Mouse (Mus musculus) liver, embryonic 16.5 days (tissue): ENCODE measurements around the gene Rfx1. TPM values are rescaled to one million over a fixed set of nuclear protein-coding genes. Genes with fewer than 3 reads are reported as not detected.
A peak's percentile ranks its signal among the peaks of the same experiment; 100 is the strongest.

ENCODE experiments used
- ATAC-seq: fragments of 200-750 bp; cut with Nextera tagmentation; 2 replicates; pipeline ENCODE4 v1.8.0; 2017; ENCODE audit warnings: low read depth, mild to moderate bottlenecking, moderate number of reproducible peaks, moderate library complexity
- H3K27ac ChIP-seq: fragments of 300-500 bp; sonication (generic); 2 replicates; pipeline ENCODE4 v1.5.1; 2014; ENCODE audit warnings: mild to moderate bottlenecking, low read length
- H3K27me3 ChIP-seq: fragments of 300-500 bp; sonication (generic); 2 replicates; pipeline ENCODE4 v1.6.1; 2014; ENCODE audit warnings: low read depth, low read length, mixed read lengths; ENCODE audit not compliant: control insufficient read depth, insufficient read depth
- H3K36me3 ChIP-seq: fragments of 300-500 bp; sonication (generic); 2 replicates; pipeline ENCODE4 v1.6.1; 2014; ENCODE audit warnings: mild to moderate bottlenecking; ENCODE audit not compliant: control insufficient read depth, insufficient read depth
- H3K4me1 ChIP-seq: fragments of 300-500 bp; sonication (generic); 2 replicates; pipeline ENCODE4 v1.6.1; 2014; ENCODE audit warnings: low read depth, low read length, mixed read lengths; ENCODE audit not compliant: control insufficient read depth
- H3K4me2 ChIP-seq: fragments of 300-500 bp; sonication (generic); 2 replicates; pipeline ENCODE4 v1.6.1; 2014; ENCODE audit warnings: low read depth, low read length, mixed read lengths
- H3K4me3 ChIP-seq: fragments of 300-500 bp; sonication (generic); 2 replicates; pipeline ENCODE4 v1.5.1; 2014; ENCODE audit warnings: low read depth, mild to moderate bottlenecking, low read length
- H3K9ac ChIP-seq: fragments of 300-500 bp; sonication (generic); 2 replicates; pipeline ENCODE4 v1.6.1; 2014; ENCODE audit warnings: low read depth, low read length
- H3K9me3 ChIP-seq: fragments of 300-500 bp; sonication (generic); replicated peaks from 2 replicates; pipeline ENCODE4 v1.6.1; 2016; ENCODE audit warnings: low read length; ENCODE audit not compliant: control insufficient read depth
- WGBS: fragments of 180-500 bp; shearing (Covaris S2); extraction: QIAGEN DNeasy Blood & Tissue Kit; methylation state at CpG from one replicate; pipeline ENCODE4 v1.1.7; 2014; ENCODE audit not compliant: insufficient replicate concordance; 5-methylcytosine and 5-hydroxymethylcytosine counted together
- polyA plus RNA-seq: library from polyadenylated mRNA; unstranded; fragments of >200 nt; fragmentation: Nextera tagmentation; extraction: Ambion mirVana; gene quantifications from 2 replicates; pipeline ENCODE4 v1.2.1, GENCODE M21; 2015

The Rfx1 gene
- polyA plus RNA-seq, result 2.0 and 2.7 TPM in 2 replicates

DNA sequence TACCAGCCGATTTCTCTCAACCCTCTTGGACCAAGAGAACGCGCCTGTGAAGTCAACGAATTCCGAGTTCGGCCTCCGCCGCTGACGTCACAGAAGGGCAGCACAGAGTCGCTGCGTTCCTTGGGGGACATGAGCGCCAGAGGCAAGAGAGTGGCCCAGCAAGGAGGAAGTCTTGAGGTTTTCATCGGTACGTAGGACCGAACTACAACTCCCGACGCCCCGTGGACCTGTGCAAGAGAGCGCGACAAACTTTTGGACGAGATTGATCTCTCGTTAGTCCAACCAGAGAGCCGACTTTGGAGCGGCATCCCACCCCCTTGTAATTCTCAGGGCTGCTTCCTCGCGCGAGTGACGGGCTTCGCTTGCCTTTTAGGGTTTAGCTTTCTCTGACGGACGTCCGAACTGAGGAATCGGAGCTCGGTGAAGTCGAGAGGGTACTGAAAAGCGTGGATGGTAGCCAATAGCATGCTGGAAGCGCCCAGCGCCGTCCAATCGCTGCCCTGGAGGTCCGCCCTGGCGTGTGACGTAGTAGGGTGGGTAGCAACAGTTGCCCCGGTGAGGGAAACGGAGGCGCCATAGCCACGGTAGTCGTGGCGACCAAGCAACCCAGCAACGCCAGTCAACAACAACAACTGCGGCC, at the start of gene Rfx1:
Rfx1 (plus strand) TSS at position 544 of the 640 bp plus-strand sequence.
- ATAC-seq, result peak; percentile 94
- H3K27ac ChIP-seq, result peak within 1 kb of the TSS; percentile 99
- H3K9ac ChIP-seq, result peak within 1 kb of the TSS; percentile 91
- H3K4me3 ChIP-seq, result peak within 1 kb of the TSS; percentile 99
- no peaks in the 10 kb centered on the region for H3K36me3 ChIP-seq
- under 1% methylated on average over 51 of the region's 51 CpGs for WGBS
- H3K4me2 ChIP-seq, result peak within 1 kb of the TSS; percentile 98
- no peaks in the 10 kb centered on the region for H3K9me3 ChIP-seq
- H3K4me1 ChIP-seq, result peaks cover 30% of the 10 kb centered on the region
- H3K27me3 ChIP-seq, result no peaks in the 10 kb centered on the region

- Histone ChIP-seq H3K4me3 (no peak overlapping the region), H3K4me2 (no peak overlapping the region), H3K9ac (no peak overlapping the region), H3K27me3 (peaks cover 48% of the 10 kb centered on the region), H3K9me3 (no peaks in the 10 kb centered on the region), H3K4me1 (no peaks in the 10 kb centered on the region; the same call in 1 of the 2 replicates), H3K27ac (no peak overlapping the region), H3K36me3 (no peaks in the 10 kb centered on the region)
- WGBS, result 60% methylated on average over 9 of the region's 9 CpGs
- ATAC-seq, result no peak
Measured at GRCm38 (mm10) chr8:84019738-84020137, 46.9 kb upstream of the Rfx1 start.

- no peak for ATAC-seq
Measured at GRCm38 (mm10) chr8:84021096-84021495, 45.5 kb upstream of the Rfx1 start, which contains the start of gene Palm3. Gene Palm3 (plus strand): TSS chr8:84021471.

DNA sequence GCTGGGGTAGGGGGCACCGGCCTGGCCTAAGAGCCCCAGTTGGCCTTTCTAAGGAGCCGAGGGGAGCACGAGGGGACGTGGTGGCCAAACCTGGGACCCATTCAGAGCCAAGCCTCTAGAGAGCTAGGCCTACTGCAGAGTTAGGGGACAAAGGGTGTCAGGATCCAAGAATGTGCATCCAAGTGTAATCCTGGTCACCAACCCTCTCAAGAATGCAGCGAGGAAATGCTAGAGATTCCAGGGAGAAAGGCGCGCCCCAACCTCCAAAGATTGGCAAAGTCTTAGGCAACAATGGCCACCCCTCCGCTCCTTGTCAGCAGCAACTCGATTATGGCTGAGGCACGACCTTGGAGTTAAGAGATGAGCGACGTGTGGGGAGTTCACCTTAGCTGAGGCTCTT, 45.1 kb upstream of the Rfx1 start:
- Histone ChIP-seq H3K9me3 (no peaks in the 10 kb centered on the region), H3K4me3 (no peak overlapping the region), H3K27me3 (peaks cover 64% of the 10 kb centered on the region), H3K27ac (no peak overlapping the region), H3K9ac (no peak overlapping the region), H3K4me2 (no peak overlapping the region), H3K36me3 (no peaks in the 10 kb centered on the region), H3K4me1 (peaks cover 6% of the 10 kb centered on the region)
- WGBS, result 39% methylated on average over 12 of the region's 12 CpGs
- ATAC-seq, result no peak

More at GRCm38 (mm10) chr8:84021096-84021495, 45.5 kb upstream of the Rfx1 start, which contains the start of gene Palm3:
- Histone ChIP-seq H3K27ac (no peak within 1 kb of the TSS), H3K4me3 (no peak within 1 kb of the TSS), H3K27me3 (peaks cover 60% of the 10 kb centered on the region), H3K36me3 (no peaks in the 10 kb centered on the region), H3K4me1 (peaks cover 5% of the 10 kb centered on the region), H3K9me3 (no peaks in the 10 kb centered on the region), H3K4me2 (no peak within 1 kb of the TSS), H3K9ac (no peak within 1 kb of the TSS)
- WGBS, result 20% methylated on average over 18 of the region's 18 CpGs

DNA sequence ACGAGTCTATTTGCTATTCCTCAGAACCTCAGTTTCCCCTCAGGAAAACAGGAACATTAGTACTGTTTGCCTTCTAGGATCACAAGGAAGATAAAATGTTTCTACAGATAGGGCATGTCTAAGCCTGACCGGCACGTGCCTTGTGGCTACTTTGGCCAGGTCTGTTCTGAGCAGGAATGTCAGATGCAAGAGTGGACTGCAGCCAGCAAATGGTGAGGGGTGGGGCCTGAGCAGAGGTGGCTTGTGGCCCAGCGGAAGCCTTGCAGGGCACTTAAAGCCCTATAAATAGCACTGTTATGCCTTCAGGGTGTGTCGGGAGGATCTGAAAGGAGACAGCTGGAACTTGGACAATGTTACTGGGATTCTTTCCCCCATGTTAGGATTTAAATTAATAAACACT, 43.5 kb upstream of the Rfx1 start:
- ATAC-seq, result no peak
- peaks cover 69% of the 10 kb centered on the region for H3K27me3 ChIP-seq
- H3K36me3 ChIP-seq, result no peaks in the 10 kb centered on the region
- H3K4me3 ChIP-seq, result no peak overlapping the region
- no peak overlapping the region for H3K27ac ChIP-seq
- no peaks in the 10 kb centered on the region for H3K9me3 ChIP-seq
- H3K4me1 ChIP-seq, result peaks cover 6% of the 10 kb centered on the region
- 21% methylated on average over 5 of the region's 5 CpGs for WGBS
- H3K9ac ChIP-seq, result no peak overlapping the region
- no peak overlapping the region for H3K4me2 ChIP-seq

DNA sequence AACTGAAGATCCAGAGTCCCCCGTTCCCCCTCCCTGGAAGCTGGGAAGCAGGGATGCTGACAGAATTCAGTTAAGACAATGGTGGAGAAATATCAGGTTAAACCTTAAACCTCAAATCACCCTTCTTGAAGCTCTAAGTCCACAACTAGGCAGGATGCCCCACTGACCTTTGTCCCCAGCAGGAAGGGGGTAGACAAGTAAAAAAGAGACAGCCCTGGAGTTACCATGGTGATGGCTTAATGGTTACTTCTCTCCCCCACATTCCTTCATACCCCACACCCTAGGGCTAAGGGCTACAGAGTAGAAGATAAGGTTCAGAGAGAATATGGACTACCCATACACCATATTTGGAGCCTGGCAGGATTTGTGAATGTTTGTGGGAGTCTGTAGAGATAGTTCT, 43.0 kb upstream of the Rfx1 start:
- Histone ChIP-seq H3K36me3 (no peaks in the 10 kb centered on the region), H3K9ac (no peak overlapping the region), H3K4me3 (no peak overlapping the region), H3K27ac (no peak overlapping the region), H3K4me2 (no peak overlapping the region), H3K27me3 (peaks cover 65% of the 10 kb centered on the region), H3K9me3 (no peaks in the 10 kb centered on the region), H3K4me1 (peaks cover 6% of the 10 kb centered on the region)
- ATAC-seq, result no peak
- WGBS, result 46% methylated on average over 1 of the region's 1 CpGs

GRCm38 (mm10) chr8:84024171-84024570, 42.5 kb upstream of the Rfx1 start:
- Histone ChIP-seq H3K36me3 (no peaks in the 10 kb centered on the region), H3K4me2 (no peak overlapping the region), H3K27ac (no peak overlapping the region), H3K9ac (no peak overlapping the region), H3K4me3 (no peak overlapping the region), H3K27me3 (peaks cover 65% of the 10 kb centered on the region), H3K4me1 (peaks cover 6% of the 10 kb centered on the region), H3K9me3 (no peaks in the 10 kb centered on the region)
- ATAC-seq, result no peak
- 17% methylated on average over 10 of the region's 10 CpGs for WGBS

DNA sequence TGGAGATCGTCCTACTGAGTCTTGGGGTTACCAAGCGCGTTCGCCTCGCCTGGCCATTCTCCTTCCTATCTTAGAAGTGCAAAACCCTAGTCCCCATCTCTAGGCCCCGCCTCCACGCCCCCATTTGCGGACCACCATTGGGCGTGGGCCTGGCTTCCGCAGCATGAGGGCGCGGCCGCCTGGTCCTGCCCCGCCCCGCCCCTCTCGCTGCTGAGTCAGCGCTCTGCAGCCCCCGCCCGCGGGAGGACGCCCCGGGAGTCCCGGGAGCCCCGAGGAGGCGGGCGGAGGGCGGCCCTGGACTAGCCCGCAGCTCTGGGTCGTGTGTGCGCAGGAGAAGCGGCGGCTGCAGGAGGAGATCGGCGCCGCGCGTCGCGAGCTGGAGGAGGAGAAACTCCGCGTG, 40.8 kb upstream of the Rfx1 start:
- no peaks in the 10 kb centered on the region for H3K36me3 ChIP-seq
- no peaks in the 10 kb centered on the region for H3K9me3 ChIP-seq
- peak overlapping the region; percentile 34; the same call in 1 of the 2 replicates for H3K4me3 ChIP-seq
- H3K9ac ChIP-seq, result no peak overlapping the region
- H3K27ac ChIP-seq, result no peak overlapping the region
- under 1% methylated on average over 41 of the region's 41 CpGs for WGBS
- ATAC-seq, result peak; percentile 59
- H3K27me3 ChIP-seq, result peaks cover 54% of the 10 kb centered on the region
- H3K4me1 ChIP-seq, result peaks cover 6% of the 10 kb centered on the region
- peak overlapping the region; percentile 55 for H3K4me2 ChIP-seq

DNA sequence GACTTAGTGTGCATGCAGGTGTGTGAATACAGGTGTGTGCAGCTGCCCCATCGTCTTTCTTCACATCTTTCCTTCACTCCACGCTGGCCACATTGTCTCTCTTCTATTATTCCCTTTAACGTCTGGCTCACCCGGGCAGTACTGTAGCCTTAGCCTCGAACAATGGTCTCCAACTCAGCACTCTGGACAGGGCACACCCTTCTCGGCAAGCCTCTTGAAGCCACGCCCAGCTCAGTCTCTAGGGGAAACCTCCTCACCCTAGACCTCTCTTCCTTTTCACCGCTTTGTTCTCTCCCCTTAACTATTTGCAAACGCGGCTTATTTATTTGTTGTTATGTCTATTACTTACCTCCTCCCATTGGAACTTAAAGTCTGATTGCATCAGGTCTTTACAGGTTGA, 39.2 kb upstream of the Rfx1 start:
- peaks cover 42% of the 10 kb centered on the region for H3K27me3 ChIP-seq
- ATAC-seq, result no peak
- 10% methylated on average over 10 of the region's 10 CpGs for WGBS

More for the DNA sequence above, 39.2 kb upstream of the Rfx1 start:
- no peaks in the 10 kb centered on the region for H3K36me3 ChIP-seq
- no peak overlapping the region for H3K9ac ChIP-seq
- H3K4me3 ChIP-seq, result no peak overlapping the region
- H3K4me1 ChIP-seq, result peaks cover 6% of the 10 kb centered on the region
- H3K9me3 ChIP-seq, result no peaks in the 10 kb centered on the region
- H3K4me2 ChIP-seq, result no peak overlapping the region
- no peak overlapping the region for H3K27ac ChIP-seq
